Mouse (Mus musculus): ENCODE data around the gene Plekha4. TPM values are rescaled to one million over a fixed set of nuclear protein-coding genes. Genes with fewer than 3 reads are reported as not detected.

Gene Plekha4
- total RNA-seq, 2 experiments from 2014 or later = 6.1 to 8.2 TPM

DNA sequence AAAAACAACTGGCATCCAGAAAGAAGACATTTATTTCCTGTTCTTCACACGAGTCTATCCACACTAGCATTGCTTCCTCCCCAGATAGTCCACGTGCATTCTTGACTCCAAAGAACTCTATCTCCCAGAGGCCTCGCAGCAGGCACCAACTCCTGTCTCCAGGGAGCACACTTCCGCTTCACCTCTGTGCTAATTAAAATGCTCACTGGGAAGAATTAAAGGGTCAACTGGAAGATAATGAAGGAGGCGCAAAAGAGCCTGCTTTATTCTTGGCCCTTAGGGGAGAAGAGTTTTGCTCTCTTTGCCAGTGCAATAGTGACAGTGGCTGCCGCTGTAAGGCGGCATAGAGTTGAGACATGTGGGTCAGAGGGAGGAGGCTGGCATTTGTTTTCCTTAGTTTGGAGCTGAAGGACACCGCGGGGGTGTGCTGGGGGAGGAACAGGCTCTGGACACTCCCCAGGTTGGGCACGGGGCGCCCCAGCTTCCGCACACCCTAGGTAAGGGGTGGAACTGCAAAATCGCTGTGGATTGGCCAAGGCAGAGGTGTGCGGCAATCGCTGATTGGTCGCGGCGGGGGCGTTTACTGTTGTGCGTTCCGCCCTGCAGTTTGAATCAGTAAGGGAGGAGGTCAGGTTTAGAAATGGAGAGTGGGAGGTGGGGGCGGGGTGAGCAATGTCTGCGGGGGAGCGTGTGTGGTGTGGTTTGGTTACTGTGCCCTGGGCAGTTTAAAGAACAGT lies 41.8 kb downstream of the Plekha4 start:
- DNase-seq (ENCODE audit: low spot score in 2 of 2) = peak; percentile 83 to 90

DNA sequence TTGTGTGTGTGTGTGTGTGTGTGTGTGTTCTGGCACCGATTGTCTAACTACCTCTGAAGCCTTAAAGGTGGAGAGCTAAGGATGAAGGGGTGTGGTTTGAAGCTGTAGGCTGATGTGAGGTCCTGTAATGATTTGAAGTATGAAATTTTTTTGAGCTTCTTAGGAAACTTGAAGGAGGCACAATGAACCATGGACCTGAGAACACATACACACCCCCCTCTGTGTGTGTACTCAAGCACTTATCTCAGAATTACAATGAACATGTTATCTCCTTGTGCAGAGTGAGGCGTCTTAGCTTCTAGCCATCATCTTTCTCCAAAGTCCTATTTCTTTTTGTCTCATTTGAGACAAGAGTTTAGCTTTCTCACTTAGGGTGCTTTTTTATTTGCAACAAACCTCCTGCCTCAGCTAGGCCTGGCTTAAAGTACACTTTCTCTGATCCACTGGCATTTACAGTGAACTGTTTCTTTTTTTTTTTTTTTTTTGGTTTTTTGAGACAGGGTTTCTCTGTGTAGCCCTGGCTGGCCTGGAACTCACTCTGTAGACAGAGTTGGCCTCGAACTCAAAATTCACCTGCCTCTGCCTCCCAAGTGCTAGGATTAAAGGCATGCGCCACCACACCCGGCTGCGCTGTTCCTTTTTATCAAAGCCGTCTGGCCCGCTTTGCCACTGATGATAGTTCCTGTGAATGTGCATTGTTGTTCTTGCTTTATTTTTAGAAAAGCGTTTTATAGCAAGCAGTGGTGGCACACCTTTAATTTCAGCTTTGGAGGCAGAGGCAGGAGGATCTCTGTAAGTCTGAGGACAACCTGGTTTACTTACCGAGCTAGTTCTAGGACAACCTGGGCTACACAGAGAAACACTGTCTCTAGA lies 42.7 kb downstream of the Plekha4 start:
- DNase-seq (ENCODE audit: low spot score in 2 of 2) = no peak

DNA sequence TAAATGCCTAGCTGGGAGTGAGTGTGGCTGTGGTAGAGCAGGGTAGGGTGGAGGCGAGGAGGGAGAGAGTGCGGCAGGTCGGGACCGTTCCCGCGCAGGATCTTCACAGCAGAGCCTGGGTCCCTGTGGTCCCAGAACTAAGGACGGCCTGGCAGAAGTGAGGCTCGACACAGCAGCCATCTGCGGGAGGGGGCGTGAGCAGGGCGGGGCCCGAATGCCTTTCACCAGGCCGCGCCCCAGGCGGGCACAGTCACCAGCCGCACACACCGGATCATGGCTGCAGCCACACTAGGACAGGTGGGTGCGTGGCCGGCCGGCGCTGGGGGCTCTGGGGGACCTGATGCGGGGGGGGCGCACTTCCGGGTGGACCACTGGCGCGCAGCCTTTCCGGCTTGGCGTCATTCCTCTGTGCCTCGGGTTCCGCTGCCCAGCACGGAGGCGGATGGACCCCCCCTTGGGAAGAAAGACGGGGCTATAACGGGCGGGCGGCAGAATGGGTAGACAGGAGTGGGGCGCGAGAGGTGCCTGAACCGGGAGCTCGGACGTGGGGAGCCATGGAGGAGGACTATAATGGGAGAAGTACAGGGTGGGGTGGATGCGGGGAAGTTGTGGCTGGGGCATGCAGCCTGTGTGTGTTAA lies 44.1 kb downstream of the Plekha4 start, which contains the start of gene Bcat2:
Gene Bcat2, plus strand, starts transcription at position 51 of the 639 bp plus-strand sequence.
- peak; percentile 62 to 70 for DNase-seq (ENCODE audit: low spot score in 2 of 2)

DNA sequence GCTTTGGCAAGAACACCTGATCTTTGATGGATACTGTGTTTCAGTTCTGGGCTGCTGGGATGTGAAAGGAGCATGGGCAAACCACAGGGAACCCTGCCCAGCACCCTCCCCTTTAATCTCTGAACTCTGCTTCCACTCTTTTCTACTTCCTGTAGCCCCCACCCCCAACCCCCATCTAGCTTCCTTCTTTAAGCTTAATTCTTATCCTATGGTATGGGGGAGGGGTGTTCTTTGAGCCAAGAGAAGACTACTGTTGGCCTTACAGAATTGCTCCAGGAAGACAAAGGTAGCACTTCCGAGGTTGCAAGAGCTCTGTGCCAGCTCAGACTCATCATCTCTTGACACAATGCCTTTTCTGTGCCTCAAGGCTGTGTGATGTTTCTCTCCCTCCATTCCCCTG lies 45.8 kb downstream of the Plekha4 start:
- no peak for DNase-seq (ENCODE audit: low spot score in 2 of 2)

DNA sequence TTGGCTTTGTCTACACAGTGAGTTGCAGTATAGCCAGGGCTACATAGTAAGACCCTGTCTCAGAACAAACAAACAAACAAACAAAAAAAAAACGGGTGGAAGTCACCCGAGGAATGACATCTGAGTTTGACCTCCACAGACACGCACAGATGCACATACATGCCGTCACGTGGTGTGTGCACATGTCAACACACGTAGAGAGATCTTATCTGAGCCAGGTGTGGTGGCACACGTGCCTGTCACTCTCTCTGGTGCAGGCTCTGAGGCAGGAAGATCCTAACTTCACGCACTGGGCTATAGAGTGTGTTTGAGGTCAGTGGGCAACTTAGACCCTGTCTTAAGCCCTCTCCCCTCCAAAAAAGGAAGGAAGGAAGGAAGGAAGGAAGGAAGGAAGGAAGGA lies 47.8 kb downstream of the Plekha4 start:
- DNase-seq (ENCODE audit: low spot score in 2 of 2) = no peak

DNA sequence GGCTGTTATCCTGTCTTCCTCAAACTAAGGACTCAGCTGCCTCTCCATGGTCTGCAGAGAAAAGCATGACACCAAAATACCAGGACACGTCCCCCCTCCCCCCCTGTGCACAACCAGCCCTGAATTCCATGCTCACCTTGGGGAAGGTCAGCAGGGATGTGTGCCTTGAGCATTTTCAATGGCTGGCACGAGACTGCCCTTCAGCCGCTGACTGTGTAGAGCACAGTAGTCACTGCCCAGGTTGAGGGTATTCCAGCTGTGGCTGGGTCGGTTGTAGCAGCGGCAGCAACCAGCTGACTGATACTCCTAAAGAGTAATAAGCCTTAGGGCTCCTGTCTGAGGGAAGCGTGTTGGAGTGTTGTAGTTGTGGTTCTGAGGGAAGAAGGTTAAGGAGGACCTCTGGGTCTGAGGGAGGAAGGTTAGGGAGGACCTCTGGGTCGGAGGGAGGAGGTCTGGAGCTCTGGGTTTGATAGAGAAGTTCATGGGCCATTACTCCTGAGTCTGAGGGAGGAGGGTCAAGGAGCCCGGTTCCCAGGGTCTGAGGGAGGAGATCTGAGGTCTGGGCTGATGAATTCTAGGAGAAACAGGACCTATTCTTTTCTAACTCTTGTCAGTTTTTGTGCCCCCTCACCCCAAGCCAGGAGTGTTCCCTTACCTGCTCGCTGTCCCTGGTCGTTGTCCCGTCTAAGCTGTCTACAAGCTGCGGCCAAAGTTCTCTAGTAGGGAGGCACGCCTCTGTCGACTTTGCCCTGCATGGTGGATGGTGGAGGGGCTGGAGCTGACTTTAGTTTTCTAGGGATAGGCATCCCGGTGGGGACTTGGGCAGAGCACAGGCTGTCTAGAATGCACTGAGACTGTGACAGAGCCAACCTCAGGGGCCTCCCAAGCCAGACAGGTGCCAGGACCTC lies 48.6 kb downstream of the Plekha4 start:
- DNase-seq (ENCODE audit: low spot score in 2 of 2) = no peak

DNA sequence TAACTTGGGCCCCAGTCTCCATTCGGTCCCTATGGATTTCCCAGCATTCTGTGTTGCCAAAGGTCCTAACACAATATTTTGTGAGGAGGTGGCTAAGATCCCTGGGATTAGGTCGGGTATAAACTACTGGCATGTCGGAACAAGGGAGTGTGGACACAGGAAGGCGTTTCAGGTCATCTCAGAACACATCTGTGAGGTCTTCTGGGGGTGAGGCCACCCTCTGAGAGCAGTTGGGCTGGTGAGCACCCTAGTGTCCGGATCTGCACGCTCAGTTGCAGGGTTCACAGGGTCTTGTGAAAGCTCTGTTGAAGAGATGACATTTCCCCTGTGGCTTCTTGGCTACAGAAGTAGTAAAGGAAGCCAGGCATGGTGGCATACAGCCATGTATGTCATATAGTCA lies 59.8 kb downstream of the Plekha4 start:
- DNase-seq (ENCODE audit: low spot score in 2 of 2) = no peak

DNA sequence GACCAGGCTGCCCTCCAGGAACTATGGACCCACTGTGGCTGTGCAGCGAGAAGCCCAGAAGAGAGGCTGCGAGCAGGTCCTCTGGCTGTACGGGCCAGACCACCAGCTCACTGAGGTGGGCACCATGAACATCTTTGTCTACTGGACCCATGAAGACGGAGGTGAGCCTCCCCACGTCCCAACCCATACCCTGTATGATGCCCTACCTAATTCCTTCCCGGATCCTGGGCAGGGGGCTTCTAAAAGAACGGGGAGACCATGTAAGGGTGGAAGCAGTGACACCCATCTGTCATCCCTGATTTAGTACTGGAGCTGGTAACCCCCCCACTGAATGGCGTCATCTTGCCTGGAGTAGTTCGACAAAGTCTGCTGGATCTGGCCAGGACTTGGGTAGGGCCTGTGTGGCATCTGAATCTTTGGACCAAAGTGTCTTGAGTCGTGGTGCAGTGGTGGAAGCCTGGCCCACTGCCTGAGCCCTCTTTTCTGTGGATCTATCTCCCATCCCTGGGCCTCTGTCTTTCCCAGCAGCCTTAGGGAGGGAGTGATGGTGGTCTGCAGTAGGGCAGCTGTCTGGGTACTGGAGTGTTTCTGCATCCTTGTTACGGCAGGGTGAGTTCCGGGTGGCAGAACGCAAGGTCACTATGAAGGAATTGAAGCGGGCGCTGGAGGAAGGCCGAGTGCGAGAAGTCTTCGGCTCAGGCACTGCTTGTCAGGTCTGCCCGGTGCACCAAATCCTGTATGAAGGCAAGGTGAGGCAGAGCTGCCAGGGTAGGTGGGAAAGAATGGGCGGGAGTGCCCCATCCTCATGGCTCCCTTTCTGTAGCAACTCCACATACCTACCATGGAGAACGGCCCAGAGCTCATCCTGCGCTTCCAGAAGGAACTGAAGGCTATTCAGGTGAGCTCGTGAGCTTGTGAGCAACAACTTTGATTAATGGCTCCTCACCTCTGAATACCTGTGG lies 61.8 kb downstream of the Plekha4 start:
- no peak for DNase-seq (ENCODE audit: low spot score in 2 of 2)

DNA sequence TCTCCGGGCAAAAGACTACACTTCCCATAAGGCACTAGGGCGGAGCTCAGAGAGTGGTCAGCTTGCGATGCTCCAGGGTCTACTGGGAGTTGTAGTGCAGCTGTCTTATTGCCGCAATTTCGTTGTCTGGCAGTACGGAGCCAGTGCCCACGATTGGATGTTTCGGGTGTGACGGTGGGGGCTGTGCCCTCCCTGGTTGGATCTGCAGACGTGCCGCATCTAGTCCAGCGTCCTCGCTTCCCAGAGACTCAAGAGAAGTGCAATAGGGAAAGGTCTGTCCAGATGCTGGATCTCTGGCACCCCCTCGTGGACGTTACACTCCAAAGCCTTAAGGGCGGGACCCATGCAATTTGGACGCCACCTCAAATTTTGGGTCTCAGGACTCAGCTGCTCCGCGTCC lies 63.0 kb downstream of the Plekha4 start:
- peak; percentile 92 to 97 for DNase-seq (ENCODE audit: low spot score in 2 of 2)

DNA sequence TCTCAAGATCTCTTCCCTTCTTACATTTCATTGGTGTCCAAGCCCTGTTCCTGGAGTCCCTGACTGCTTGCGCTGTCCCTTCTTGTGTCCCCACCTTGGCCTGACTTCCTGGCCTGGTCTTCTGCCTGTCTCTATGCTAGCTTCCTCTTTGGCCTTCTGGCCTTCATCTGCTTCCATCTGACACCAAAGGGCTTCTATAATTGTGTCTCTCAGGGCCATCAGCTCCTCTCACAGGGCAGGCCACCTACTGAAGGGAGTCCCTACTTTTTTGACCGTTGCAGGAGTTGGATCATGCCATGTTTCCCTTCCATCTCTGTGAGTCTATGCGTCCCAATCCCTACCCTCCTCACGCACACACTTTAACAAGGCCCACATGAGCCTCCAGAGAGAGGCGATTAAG lies 63.8 kb downstream of the Plekha4 start:
- DNase-seq (ENCODE audit: low spot score in 2 of 2) = no peak

DNA sequence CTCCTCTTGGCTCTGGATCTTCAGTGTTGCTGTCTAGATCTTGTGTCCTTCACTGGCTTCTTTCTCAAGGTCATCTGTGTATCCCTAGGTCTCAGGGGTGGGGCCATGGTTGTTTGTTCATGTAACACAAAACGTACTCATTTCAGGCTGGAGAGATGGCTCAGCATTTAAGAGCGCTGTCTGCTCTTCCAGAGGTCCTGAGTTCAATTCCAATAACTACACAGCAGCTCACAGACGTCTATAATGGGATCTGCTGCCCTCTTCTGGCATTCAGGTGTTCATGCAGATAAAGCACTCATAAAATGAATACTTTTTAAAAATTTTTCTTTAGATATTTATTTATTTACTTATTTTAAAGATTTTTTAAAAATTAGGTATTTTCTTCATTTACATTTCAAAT lies 64.7 kb downstream of the Plekha4 start:
- DNase-seq (ENCODE audit: low spot score in 2 of 2) = no peak

DNA sequence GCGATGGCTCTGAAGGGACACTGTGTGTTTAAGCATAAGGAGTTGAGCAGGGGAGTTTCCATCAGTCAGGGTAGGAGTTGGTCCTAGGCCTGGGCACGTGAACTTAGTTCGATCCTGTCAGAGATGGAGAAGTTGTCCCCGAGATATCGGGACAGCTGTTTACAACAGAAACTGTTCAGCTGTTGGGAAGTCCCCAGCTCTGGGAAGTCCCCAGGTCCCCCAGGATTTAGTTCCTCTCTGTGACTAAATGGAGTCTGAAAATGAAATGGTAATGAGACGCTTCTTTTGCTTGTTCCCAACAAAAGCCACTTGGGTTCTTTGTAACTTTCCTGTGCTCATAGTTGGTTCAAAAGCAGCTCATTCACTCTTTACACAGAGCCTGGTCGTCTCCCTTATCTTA lies 65.8 kb downstream of the Plekha4 start:
- DNase-seq (ENCODE audit: low spot score in 2 of 2) = no peak

DNA sequence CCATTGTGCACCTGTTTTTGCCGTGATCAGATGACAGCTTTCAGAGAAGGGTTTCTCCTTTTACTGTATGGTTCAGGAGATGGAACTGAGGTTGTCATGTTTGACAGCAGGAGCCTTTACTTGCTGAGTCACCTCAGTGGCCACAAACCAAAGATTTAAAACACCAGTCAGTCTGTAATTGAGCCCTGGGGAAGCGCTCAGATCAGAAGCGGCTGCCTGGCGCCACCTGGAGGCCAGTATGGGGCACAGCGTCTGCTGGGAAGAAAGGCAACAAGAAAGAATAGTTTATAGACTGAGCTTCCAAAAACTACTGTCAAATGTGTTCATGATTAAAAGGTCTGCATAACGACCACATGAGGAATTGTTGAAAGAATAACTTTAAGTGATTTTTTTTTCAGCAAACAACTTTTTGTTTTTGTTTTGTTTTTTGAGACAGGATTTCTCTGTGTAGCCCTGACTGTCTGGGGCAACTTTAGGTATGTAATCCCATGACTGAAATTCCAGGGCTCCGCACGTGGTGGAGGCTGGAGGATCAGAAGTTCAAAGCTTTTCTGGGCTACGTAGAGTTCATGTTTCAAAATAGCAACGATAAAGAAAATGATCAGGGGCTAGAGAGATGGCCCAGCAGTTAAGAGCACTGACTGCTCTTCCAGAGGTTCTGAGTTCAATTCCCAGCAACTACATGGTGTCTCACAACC lies 67.1 kb downstream of the Plekha4 start:
- DNase-seq (ENCODE audit: low spot score in 2 of 2) = peak; percentile 76 to 78

DNA sequence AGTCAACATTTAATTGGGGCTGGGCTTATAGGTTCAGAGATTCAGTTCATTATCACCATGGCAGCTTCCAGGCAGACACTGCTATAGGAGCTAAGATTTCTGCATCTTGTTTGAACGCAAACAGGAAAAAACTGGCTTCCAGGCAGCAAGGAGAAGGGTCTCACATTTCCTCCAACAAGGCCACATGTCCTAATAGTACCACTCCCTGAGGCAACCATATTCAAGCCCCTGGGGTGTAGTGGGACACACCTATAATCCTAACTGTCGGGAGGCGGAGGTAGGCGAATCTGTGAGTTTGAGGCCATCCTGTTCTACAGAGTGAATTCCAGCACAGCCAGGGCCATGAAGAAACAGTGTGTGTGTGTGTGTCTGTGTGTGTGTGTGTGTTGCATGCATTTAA lies 69.0 kb downstream of the Plekha4 start:
- DNase-seq (ENCODE audit: low spot score in 2 of 2) = no peak

DNA sequence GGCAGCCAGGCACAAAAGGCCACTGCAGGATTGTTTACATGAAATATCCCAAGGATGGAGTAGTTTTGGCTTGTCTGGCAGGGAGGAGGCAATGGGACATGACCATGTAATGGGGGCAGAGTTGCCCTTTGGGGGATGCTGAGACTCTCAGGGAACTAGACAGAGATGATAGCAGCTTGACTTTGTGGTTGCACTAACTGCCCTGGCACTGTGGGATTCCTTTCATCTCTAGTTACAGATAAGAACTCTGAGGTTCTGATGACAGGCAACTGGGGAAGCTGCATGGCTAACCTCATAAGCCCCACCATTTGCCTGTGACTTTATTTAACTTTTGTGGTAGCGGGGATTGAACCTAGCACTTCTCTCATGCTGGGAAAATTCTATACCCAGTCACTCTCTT lies 70.0 kb downstream of the Plekha4 start:
- DNase-seq (ENCODE audit: low spot score in 2 of 2) = no peak

DNA sequence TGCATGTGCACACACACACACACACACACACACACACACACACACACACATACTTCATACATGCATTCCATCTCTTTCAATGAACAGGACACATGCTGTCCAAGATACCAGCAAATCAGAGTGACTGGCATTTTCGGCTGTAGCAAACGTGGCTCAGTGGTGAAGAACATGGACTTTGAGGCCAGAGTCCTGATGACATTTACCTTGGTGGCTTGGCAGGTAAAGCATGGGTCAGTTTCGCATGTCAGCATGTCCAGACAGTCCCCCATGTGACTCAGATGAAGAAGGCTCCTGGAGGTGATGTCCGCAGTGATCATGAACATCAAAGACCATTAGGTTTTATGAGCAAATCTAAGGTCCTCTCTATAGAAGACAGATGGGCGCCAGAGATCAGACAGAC lies 70.9 kb downstream of the Plekha4 start:
- DNase-seq (ENCODE audit: low spot score in 2 of 2) = no peak

DNA sequence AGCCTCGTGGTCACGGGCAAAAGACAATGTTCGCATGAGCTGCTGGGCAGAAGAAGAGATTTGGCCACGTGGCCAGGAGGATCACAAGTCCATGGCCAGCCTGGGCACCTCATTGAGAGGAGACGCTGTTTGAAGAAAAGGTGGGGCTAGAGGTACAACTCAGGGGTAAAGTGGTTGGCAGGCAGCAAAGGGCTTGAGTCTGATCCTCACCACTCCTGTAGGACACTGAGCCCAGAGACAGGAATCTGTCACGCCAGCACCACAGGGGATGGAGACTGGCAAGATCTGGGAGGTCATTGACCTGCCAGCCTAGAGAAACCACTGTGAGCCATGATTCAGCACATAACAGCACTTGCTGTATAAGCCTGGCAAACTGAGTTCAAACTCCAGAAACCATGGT lies 71.4 kb downstream of the Plekha4 start:
- no peak for DNase-seq (ENCODE audit: low spot score in 2 of 2)

DNA sequence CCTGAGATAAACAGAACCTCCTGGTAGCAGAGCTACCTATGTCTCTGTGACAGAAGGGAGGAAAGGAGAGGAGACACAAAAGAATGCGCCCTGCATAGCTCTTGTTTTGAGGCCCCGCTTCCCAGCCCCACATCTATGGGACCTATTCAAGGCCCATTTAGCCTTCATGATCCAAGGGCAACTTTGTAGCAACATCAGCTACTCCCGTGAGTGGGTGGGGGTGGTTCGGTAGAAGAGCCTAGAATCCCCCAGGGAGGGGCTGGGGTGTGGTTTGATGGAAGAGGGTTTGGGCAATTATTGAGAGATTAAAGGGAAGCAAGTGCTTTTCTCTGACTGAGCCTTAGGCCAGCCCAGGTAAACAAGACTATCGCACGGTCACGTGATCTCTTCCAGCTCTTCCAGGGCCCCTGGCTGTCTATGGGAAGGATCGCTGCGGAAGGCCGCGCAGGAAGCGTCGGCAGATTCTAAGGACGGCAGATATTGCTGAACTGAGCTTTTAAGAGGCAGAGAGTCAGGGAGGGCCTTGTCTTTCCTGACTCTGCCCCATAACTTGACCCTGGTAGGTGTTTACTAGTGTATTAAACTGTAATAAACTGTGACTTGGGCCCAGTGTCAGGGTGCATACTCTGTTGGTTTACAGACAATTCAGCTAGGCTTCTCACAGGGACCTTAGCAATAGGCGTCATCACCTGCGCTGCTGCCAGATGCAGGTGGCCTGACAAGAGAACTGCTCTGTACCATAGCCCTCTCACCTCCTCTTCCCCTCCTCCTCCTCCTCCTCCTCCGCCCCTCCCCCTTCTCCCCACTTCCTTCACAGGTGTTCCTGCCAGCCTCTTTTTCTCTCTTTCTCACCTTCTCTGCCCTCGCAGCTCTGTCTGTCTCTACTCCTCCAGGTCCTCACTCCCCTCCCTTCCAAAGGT lies 73.1 kb downstream of the Plekha4 start:
- DNase-seq (ENCODE audit: low spot score in 2 of 2) = no peak
